Mouse (Mus musculus) layer of hippocampus, postnatal 14 days (tissue): ENCODE data around the gene Ctdspl. TPM values are rescaled to one million over a fixed set of nuclear protein-coding genes. Genes with fewer than 3 reads are reported as not detected.

Experiments
- DNase-seq, 2 experiments: peaks; one replicate each; pipeline ENCODE4 v3.0.0; 2021 to 2022; ENCODE audit warnings: low spot score in 2 of 2, mixed read lengths in 1 of 2
- total RNA-seq, 2 experiments: library from RNA; stranded (reverse); gene quantifications; 2 replicates each; pipeline ENCODE4 v1.2.3; 2021

The Ctdspl gene
- total RNA-seq, 2 experiments from 2014 or later = 19.7 to 20.4 TPM

DNA sequence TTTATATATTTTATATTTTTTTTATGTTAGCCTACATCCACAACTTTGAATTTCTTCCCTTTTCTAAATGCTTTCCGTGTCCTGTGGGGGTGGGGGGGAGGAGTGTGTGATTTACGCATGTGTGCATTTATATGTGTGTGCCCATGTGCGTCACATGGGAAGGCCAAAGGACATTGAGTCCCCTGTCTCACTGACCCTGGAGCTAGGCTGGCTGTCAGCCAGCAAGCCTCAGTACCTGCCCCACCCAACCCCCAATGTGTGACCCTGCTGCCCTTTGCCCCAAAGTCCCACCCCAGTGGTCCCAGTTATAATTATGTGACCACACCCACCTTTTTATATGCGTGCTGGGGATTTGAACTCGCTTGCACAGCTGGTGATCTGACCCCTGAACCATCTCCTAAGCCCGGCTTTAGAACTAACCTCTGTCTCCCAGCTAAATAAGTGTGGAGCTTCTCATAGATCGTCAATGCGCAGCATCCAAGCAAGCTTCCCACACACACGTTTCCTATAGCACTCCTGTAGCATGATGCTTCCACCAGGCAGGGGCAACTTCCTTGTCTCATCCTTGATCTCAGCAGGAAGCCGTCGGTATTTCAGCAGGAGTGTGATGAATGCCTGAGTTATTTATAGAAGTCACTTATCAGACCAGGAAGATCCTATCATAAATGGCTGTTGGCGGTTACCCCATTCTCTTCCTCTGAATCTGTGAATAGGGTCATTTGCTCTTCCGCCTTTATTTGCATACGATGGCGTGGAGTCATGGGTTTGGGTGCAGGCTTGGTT, 58.6 kb downstream of the Ctdspl start:
- DNase-seq = no peak

GRCm38 (mm10) chr9:118986286-118986685, 60.0 kb downstream of the Ctdspl start:
- no peak for DNase-seq

DNA sequence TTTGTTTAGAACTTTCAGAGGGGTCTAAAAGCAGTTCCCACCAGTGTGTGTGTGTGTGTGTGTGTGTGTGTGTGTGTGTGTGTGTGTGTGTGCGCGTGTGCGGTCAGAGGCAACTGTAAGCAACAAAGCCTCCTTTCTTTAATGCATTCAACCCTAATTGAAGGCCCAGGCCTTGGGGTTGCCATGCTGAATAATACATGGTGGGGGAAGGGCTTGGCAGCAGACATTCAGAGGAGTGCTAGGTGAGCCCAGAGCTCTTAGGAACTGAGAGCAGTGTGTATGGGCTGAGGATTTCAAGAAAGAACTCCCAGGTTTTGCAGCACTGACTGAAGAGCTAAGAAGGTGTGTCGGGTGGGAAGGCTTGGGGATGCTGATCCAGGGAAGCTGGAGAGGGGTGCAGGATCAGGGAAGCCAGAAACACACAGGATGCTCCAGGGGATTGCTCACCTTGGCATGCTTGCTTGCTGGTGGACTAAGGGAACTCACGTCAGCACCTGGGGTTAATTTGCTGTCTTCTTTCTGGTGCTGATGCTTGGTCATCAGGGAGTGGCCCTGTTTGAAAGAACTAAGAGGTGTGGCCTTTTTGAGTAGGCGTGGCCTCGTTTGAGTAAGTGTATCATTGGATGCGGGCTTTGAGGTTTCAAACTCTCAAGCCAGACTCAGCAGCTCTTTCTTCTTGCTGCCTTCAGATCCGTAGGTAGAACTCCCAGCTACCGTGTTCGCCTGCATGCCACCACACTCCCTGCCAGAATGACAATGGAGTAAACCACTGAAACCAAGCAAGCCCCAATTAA, 62.7 kb downstream of the Ctdspl start:
- DNase-seq = no peak

GRCm38 (mm10) chr9:118990490-118990889, 64.2 kb downstream of the Ctdspl start:
- DNase-seq = no peak

DNA sequence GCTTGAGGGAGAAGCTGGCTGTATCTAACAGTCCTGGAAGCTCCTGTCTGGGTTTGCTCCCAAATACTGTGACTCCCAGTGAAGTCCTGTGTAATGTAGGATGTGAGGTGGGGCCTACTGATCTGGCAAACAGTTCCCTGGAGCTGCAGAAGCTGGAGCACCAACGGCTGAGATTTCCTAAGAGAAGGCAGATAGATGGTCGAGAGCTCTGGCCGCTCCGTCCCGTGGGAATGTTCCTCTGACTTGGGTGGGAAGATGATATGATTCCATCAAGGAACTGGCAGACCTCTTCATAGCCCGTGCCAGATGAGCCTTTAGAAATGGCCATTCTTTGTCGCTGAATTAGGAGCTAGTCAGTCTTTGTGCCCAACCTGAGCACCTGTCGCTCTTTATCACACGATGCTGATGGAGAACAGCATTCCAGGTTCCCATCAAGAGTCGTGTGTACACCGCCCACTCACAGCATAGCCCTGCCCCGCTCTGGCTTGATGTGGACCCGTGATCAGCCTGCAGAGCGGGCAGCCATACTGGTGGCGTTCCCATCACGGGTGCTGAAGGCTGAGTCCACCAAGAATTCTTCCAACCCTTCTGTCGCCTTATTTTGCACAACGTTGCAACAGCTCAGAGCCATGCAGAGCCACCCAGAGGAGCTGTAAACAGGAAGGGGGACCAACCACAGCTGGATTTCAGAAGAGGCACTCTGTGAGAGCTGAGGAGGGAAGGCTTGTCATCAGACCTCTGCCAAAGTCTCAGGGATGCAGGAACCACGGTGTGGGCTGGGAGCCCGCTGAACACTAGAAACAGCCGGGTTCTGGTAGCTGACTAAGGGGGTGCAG, 65.7 kb downstream of the Ctdspl start:
- DNase-seq = no peak

DNA sequence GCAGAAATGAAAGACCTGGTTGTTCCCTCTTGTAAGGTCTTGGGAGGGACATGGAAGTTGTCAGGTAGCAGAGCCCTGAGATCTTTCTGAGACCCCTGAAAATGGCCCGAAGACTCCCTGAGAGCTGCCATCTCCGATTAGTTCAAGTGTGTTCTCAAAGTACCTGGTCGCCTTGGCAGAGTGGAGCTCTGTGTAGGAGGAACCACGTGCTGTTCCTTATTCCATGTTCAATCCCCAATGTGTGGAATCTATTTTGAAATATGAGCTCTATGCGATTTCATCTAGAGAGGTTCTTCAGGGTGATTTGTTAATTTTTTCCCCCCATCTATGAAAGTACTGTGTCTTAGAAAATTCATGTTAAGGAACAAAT, 66.3 kb downstream of the Ctdspl start:
- DNase-seq = no peak

GRCm38 (mm10) chr9:118994524-118995227, 68.4 kb downstream of the Ctdspl start:
- no peak for DNase-seq

GRCm38 (mm10) chr9:118995539-118995938, 69.3 kb downstream of the Ctdspl start:
- no peak for DNase-seq

- DNase-seq = no peak
Observed at GRCm38 (mm10) chr9:118997241-118997640, 71.0 kb downstream of the Ctdspl start.

GRCm38 (mm10) chr9:119000196-119000595, 73.9 kb downstream of the Ctdspl start:
- DNase-seq = no peak

DNA sequence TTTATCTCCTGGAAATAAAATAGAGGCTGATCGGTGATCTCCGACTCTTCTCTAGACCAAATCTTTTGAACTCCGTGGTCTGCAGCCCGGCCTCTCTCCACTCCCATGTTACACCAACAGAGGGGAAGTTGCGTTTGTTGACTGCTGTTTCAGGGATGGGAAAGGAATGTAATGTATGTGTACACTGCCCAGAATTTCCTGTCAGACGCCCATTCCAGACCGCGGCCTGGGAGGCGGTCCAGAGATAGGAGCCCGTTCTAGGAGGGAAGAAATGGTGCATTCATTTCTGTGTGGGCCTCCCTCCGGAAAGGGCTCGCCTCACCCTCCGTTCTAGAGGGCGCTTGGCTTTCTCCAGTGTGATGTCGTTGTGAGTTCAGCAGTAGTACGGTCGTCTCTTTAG, 76.0 kb downstream of the Ctdspl start:
- DNase-seq = no peak

- DNase-seq = no peak
Observed at GRCm38 (mm10) chr9:119003990-119004702, 77.9 kb downstream of the Ctdspl start.

DNA sequence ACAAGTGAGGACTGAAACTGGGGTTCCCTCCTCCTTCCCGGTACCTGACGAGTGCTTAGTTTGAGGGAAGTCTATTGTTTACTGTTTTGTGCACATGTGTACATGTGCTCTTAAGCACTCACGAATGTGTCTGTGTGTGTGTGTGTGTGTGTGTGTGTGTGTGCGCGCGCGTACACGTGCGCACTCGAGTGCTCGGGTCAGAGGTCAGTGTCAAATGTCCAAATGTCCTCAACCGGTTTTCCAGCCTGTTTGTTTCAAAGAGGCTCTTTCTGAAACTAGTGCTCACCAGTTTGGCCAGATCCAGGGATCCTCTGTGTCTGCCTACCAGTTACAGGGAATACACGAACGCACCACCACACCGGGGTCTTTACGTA, 78.4 kb downstream of the Ctdspl start:
- no peak for DNase-seq

- DNase-seq = no peak
Observed at GRCm38 (mm10) chr9:119005303-119006029, 79.2 kb downstream of the Ctdspl start.

DNA sequence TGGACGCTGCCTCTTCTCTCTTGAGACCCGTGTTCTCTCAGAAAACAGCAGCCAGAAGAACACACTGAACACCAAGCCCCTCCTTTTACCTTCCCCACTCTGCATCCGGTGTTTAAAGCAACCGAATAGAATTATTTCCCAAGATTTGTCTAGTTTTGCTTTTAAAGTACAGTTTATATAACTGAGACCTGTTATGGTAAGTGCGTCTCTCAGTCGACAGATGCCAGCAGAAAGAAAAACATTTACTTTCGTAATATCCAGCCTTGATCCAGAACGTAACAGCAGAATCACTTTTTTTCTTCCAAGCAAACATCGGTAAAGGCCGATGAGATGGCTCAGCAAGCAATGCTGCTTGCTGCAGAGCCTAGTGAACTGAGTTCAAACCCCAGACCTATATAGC, 81.0 kb downstream of the Ctdspl start:
- DNase-seq = no peak

- DNase-seq = no peak
Observed at GRCm38 (mm10) chr9:119008871-119009270, 82.6 kb downstream of the Ctdspl start.

- no peak for DNase-seq
Observed at GRCm38 (mm10) chr9:119010156-119010710, 84.0 kb downstream of the Ctdspl start.

- DNase-seq = no peak
Observed at GRCm38 (mm10) chr9:119016785-119017507, 90.7 kb downstream of the Ctdspl start.

DNA sequence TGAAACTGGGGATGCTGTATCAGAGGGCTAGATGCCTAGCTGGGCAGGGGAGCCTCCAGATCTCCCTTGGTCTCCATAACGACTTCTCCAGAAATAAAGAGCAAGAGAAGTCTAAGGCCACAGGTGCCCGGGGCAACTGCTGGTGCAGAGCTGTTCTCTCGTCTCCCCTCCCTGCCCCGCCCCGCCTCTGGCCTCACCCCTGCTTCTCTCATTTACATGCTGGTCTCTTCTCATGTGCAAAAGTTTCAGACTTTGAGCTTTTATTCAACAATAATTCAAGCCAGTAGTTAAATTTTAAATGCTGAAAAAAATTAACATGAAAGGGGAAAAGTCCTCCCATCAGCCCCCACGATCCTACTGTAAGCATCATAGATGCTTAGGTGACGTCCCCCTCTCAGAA, 95.5 kb downstream of the Ctdspl start:
- DNase-seq = no peak
